ENCODE assay signal across 24 mouse cellular contexts in genomic region chr7:119357338-119357737, GRCm38 (mm10).
A peak's percentile ranks its signal among the peaks of the same experiment; 100 is the strongest.
DNase-seq lines count a peak whose midpoint lies in the region; ATAC-seq and TF ChIP-seq lines count a peak whose summit lies in the region.
"Had no signal": no experiment of that assay in that cellular context is flagged by ENCODE, and none has a peak within 500 bp of the region (broad histone marks: within the 10 kb centered on the region; RNA-seq: fewer than 3 reads in every experiment).

No protein-coding gene starts in this region.

- 18% methylated on average over 3 of the region's 3 CpGs for WGBS in forebrain, embryonic 13.5 days
- WGBS in forebrain, embryonic 16.5 days, result 11% methylated on average over 3 of the region's 3 CpGs
- 59% methylated on average over 3 of the region's 3 CpGs for WGBS in hindbrain, embryonic 15.5 days
- 66% methylated on average over 3 of the region's 3 CpGs for WGBS in hindbrain, embryonic 13.5 days
- 58% methylated on average over 3 of the region's 3 CpGs for WGBS in midbrain, embryonic 13.5 days
- 77% methylated on average over 3 of the region's 3 CpGs for WGBS in midbrain, embryonic 10.5 days

- no peaks in the 10 kb centered on the region for H3K9me3 ChIP-seq in forebrain, embryonic 13.5 days (replicated peaks)
- H3K9me3 ChIP-seq in forebrain, embryonic 16.5 days (ENCODE audit: control insufficient read depth, low read length), result no peaks in the 10 kb centered on the region
- H3K9me3 ChIP-seq in hindbrain, embryonic 15.5 days, result no peaks in the 10 kb centered on the region
- H3K9me3 ChIP-seq in hindbrain, embryonic 13.5 days, result no peaks in the 10 kb centered on the region
- H3K9me3 ChIP-seq in midbrain, embryonic 13.5 days, result no peaks in the 10 kb centered on the region
- H3K9me3 ChIP-seq in midbrain, embryonic 10.5 days (replicated peaks), result no peaks in the 10 kb centered on the region
- H3K9me3 ChIP-seq: embryonic facial prominence, embryonic 10.5 days; embryonic facial prominence, embryonic 13.5 days had no signal

- peaks cover 11% of the 10 kb centered on the region for H3K4me1 ChIP-seq in forebrain, embryonic 13.5 days
- H3K4me1 ChIP-seq in forebrain, embryonic 16.5 days (replicated peaks; ENCODE audit: control insufficient read depth, insufficient read depth, low read length), result peaks cover 7% of the 10 kb centered on the region; the same call in 1 of the 2 replicates
- H3K4me1 ChIP-seq in hindbrain, embryonic 15.5 days (replicated peaks), result no peaks in the 10 kb centered on the region
- H3K4me1 ChIP-seq in hindbrain, embryonic 13.5 days (replicated peaks), result no peaks in the 10 kb centered on the region
- no peaks in the 10 kb centered on the region for H3K4me1 ChIP-seq in midbrain, embryonic 13.5 days (replicated peaks)
- H3K4me1 ChIP-seq in midbrain, embryonic 10.5 days, result no peaks in the 10 kb centered on the region
- H3K4me1 ChIP-seq: embryonic facial prominence, embryonic 10.5 days; embryonic facial prominence, embryonic 13.5 days had no signal

- no peaks in the 10 kb centered on the region for H3K36me3 ChIP-seq in forebrain, embryonic 13.5 days (ENCODE audit: poor library complexity, severe bottlenecking)
- H3K36me3 ChIP-seq in forebrain, embryonic 16.5 days (ENCODE audit: control insufficient read depth, insufficient read depth), result no peaks in the 10 kb centered on the region
- no peaks in the 10 kb centered on the region for H3K36me3 ChIP-seq in hindbrain, embryonic 15.5 days
- no peaks in the 10 kb centered on the region for H3K36me3 ChIP-seq in hindbrain, embryonic 13.5 days
- H3K36me3 ChIP-seq in midbrain, embryonic 13.5 days, result no peaks in the 10 kb centered on the region
- no peaks in the 10 kb centered on the region for H3K36me3 ChIP-seq in midbrain, embryonic 10.5 days
- H3K36me3 ChIP-seq: embryonic facial prominence, embryonic 10.5 days; embryonic facial prominence, embryonic 13.5 days had no signal

- no peak overlapping the region for H3K4me2 ChIP-seq in forebrain, embryonic 13.5 days
- H3K4me2 ChIP-seq in forebrain, embryonic 16.5 days (ENCODE audit: low read length), result no peak overlapping the region
- H3K4me2 ChIP-seq in hindbrain, embryonic 15.5 days, result no peak overlapping the region
- H3K4me2 ChIP-seq in hindbrain, embryonic 13.5 days, result no peak overlapping the region
- H3K4me2 ChIP-seq in midbrain, embryonic 13.5 days (replicated peaks), result no peak overlapping the region
- H3K4me2 ChIP-seq: embryonic facial prominence, embryonic 13.5 days; heart, embryonic 11.5 days had no signal

- TF ChIP-seq CTCF in brain, embryonic 14.5 days (IDR thresholded peaks at IDR 0.05; ENCODE audit: borderline replicate concordance, extremely low read depth, insufficient read depth, insufficient read length), result no peak

- no peak overlapping the region for H3K9ac ChIP-seq in forebrain, embryonic 13.5 days
- H3K9ac ChIP-seq in forebrain, embryonic 16.5 days (replicated peaks; ENCODE audit: low read depth, low read length), result no peak overlapping the region
- H3K9ac ChIP-seq in hindbrain, embryonic 15.5 days, result no peak overlapping the region
- H3K9ac ChIP-seq in hindbrain, embryonic 13.5 days, result no peak overlapping the region
- H3K9ac ChIP-seq in midbrain, embryonic 13.5 days (replicated peaks), result no peak overlapping the region
- H3K9ac ChIP-seq: embryonic facial prominence, embryonic 13.5 days had no signal

- peak; percentile 30; the same call in 1 of the 2 replicates for ATAC-seq in forebrain, embryonic 13.5 days
- ATAC-seq in forebrain, embryonic 16.5 days, result no peak
- ATAC-seq in hindbrain, embryonic 15.5 days (ENCODE audit: low FRiP score, low read depth), result 0 out of 2 replicates have a peak, but pooled peaks have one; percentile 45
- ATAC-seq in hindbrain, embryonic 13.5 days (ENCODE audit: low FRiP score), result no peak
- ATAC-seq in midbrain, embryonic 13.5 days, result 0 out of 2 replicates have a peak, but pooled peaks have one; percentile 62
- ATAC-seq: CD4-positive, CD25-positive, alpha-beta regulatory T cell, adult 4 months; intestine, postnatal 0 days had no signal

- no peak overlapping the region for H3K4me3 ChIP-seq in forebrain, embryonic 13.5 days
- no peak overlapping the region for H3K4me3 ChIP-seq in forebrain, embryonic 16.5 days (replicated peaks; ENCODE audit: low read length)
- no peak overlapping the region for H3K4me3 ChIP-seq in hindbrain, embryonic 15.5 days
- no peak overlapping the region for H3K4me3 ChIP-seq in hindbrain, embryonic 13.5 days
- H3K4me3 ChIP-seq in midbrain, embryonic 13.5 days (replicated peaks), result no peak overlapping the region
- H3K4me3 ChIP-seq in midbrain, embryonic 10.5 days, result no peak overlapping the region
- H3K4me3 ChIP-seq: embryonic facial prominence, embryonic 10.5 days; embryonic facial prominence, embryonic 13.5 days; erythroblast, embryonic 14.5 days; gastrocnemius, adult 2 months had no signal

- DNase-seq in midbrain, embryonic 10.5 days (ENCODE audit: low spot score), result no peak
- peak; percentile 56 for DNase-seq in brain, embryonic 14.5 days (ENCODE audit: low read depth)
- no peak for DNase-seq in lung, adult 18-20 months
- DNase-seq: adrenal gland, adult 2 months; adrenal gland, postnatal 14 days; cerebellum, adult 11-12 months; cerebellum, adult 8-10 months; cerebellum, postnatal 10 days; cerebellum, postnatal 36 days; embryo, embryonic 11 days; gastrocnemius, adult 2 months; gastrocnemius, postnatal 14 days; heart, adult 11 months had no signal

- no peak for TF ChIP-seq POLR2A in brain, embryonic 14.5 days (IDR thresholded peaks at IDR 0.05; ENCODE audit: borderline replicate concordance, extremely low read depth, insufficient read depth, insufficient read length, poor library complexity, severe bottlenecking)

- no peak overlapping the region for H3K27ac ChIP-seq in forebrain, embryonic 13.5 days
- H3K27ac ChIP-seq in forebrain, embryonic 16.5 days (ENCODE audit: low read length), result no peak overlapping the region
- no peak overlapping the region for H3K27ac ChIP-seq in hindbrain, embryonic 15.5 days (replicated peaks)
- no peak overlapping the region for H3K27ac ChIP-seq in hindbrain, embryonic 13.5 days
- peak overlapping the region; percentile 54 for H3K27ac ChIP-seq in midbrain, embryonic 13.5 days
- H3K27ac ChIP-seq in midbrain, embryonic 10.5 days (replicated peaks), result no peak overlapping the region
- H3K27ac ChIP-seq: embryonic facial prominence, embryonic 10.5 days; embryonic facial prominence, embryonic 13.5 days; gastrocnemius, adult 2 months had no signal

- peaks cover 7% of the 10 kb centered on the region; the same call in 1 of the 2 replicates for H3K27me3 ChIP-seq in forebrain, embryonic 13.5 days
- no peaks in the 10 kb centered on the region for H3K27me3 ChIP-seq in forebrain, embryonic 16.5 days (replicated peaks; ENCODE audit: control insufficient read depth, insufficient read depth, low read length)
- H3K27me3 ChIP-seq in hindbrain, embryonic 15.5 days, result no peaks in the 10 kb centered on the region
- no peaks in the 10 kb centered on the region for H3K27me3 ChIP-seq in hindbrain, embryonic 13.5 days
- no peaks in the 10 kb centered on the region for H3K27me3 ChIP-seq in midbrain, embryonic 13.5 days
- H3K27me3 ChIP-seq in midbrain, embryonic 10.5 days (ENCODE audit: low read depth, poor library complexity, severe bottlenecking), result no peaks in the 10 kb centered on the region
- H3K27me3 ChIP-seq: embryonic facial prominence, embryonic 13.5 days had no signal

Comparison
In these comparisons a context has a peak if more than half of its experiments do, and no peak if none do; other contexts are left out.
1. ATAC-seq: peak in forebrain, embryonic 13.5 days (single experiment), hindbrain, embryonic 15.5 days (single experiment) and midbrain, embryonic 13.5 days (single experiment); none in forebrain, embryonic 16.5 days (single experiment) and hindbrain, embryonic 13.5 days (single experiment).